In genomic region chr15:86276538-86277264, GRCm38 (mm10) we compare ENCODE assay signal across 10 mouse cellular contexts.
DNase-seq lines count a peak whose midpoint lies in the region; ATAC-seq and TF ChIP-seq lines count a peak whose summit lies in the region.
"Had no signal": no experiment of that assay in that cellular context is flagged by ENCODE, and none has a peak within 500 bp of the region (broad histone marks: within the 10 kb centered on the region; RNA-seq: fewer than 3 reads in every experiment).

No protein-coding gene starts in this region.

- peak; percentile 44; the same call in 1 of the 2 replicates for TF ChIP-seq CTCF in brain, embryonic 14.5 days (IDR thresholded peaks at IDR 0.05; ENCODE audit: borderline replicate concordance, extremely low read depth, insufficient read depth, insufficient read length)

- H3K9ac ChIP-seq in limb, embryonic 14.5 days (ENCODE audit: low read depth, low read length, severe bottlenecking): no peak overlapping the region
- H3K9ac ChIP-seq: heart, embryonic 12.5 days had no signal

- TF ChIP-seq POLR2A in brain, embryonic 14.5 days (IDR thresholded peaks at IDR 0.05; ENCODE audit: borderline replicate concordance, extremely low read depth, insufficient read depth, insufficient read length, poor library complexity, severe bottlenecking): no peak
- no peak for TF ChIP-seq POLR2A in limb, embryonic 14.5 days (IDR thresholded peaks at IDR 0.05; ENCODE audit: borderline replicate concordance, extremely low read depth, insufficient read depth, insufficient read length)

- H3K9me3 ChIP-seq in limb, embryonic 14.5 days (ENCODE audit: control insufficient read depth, low read length): no peaks in the 10 kb centered on the region
- H3K9me3 ChIP-seq: heart, embryonic 12.5 days had no signal

- no peaks in the 10 kb centered on the region for H3K27me3 ChIP-seq in limb, embryonic 14.5 days (ENCODE audit: control insufficient read depth, insufficient read depth, low read length)
- H3K27me3 ChIP-seq: heart, embryonic 12.5 days had no signal

- no peak overlapping the region for H3K4me2 ChIP-seq in limb, embryonic 14.5 days (replicated peaks; ENCODE audit: low read depth, low read length, severe bottlenecking)
- H3K4me2 ChIP-seq: heart, embryonic 12.5 days had no signal

- H3K27ac ChIP-seq in limb, embryonic 14.5 days (replicated peaks; ENCODE audit: low read depth, low read length): no peak overlapping the region

- H3K36me3 ChIP-seq in limb, embryonic 14.5 days (ENCODE audit: control insufficient read depth, insufficient read depth, low read length): no peaks in the 10 kb centered on the region
- H3K36me3 ChIP-seq: heart, embryonic 12.5 days had no signal

- H3K4me3 ChIP-seq in limb, embryonic 14.5 days (replicated peaks; ENCODE audit: low read length): no peak overlapping the region
- H3K4me3 ChIP-seq: heart, embryonic 12.5 days had no signal

- peaks cover 39% of the 10 kb centered on the region for H3K4me1 ChIP-seq in limb, embryonic 14.5 days (ENCODE audit: control insufficient read depth, insufficient read depth, low read length)

- peak; percentile 27 for DNase-seq in NIH3T3 (ENCODE audit: low read depth)
- DNase-seq in brain, embryonic 14.5 days (ENCODE audit: low read depth): peak; percentile 92
- peak; percentile 39 for DNase-seq in forelimb bud, embryonic 11.5 days (ENCODE audit: low read depth, low spot score)
- DNase-seq in limb, embryonic 14.5 days (ENCODE audit: low spot score): peak; percentile 26
- DNase-seq in gastrocnemius, postnatal 25 days: no peak
- no peak for DNase-seq in gastrocnemius, postnatal 10 days
- no peak for DNase-seq in ovary, postnatal 14 days (ENCODE audit: low spot score)
- no peak for DNase-seq in natural killer cell, adult 2 months (ENCODE audit: low spot score in 2 of 2)
- DNase-seq: kidney, adult 2 months had no signal

- peak; percentile 34; the same call in 1 of the 2 replicates for ATAC-seq in limb, embryonic 14.5 days (ENCODE audit: low FRiP score, low read depth)

- 57% methylated on average over 11 of the region's 11 CpGs for WGBS in limb, embryonic 14.5 days

Comparison
In these comparisons a context has a peak if more than half of its experiments do, and no peak if none do; other contexts are left out.
1. DNase-seq: peak in NIH3T3 (single experiment), brain, embryonic 14.5 days (single experiment), forelimb bud, embryonic 11.5 days (single experiment) and limb, embryonic 14.5 days (single experiment); none in gastrocnemius, postnatal 25 days (single experiment), gastrocnemius, postnatal 10 days (single experiment), ovary, postnatal 14 days (single experiment) and natural killer cell, adult 2 months (0 of 2).